Mouse (Mus musculus) left cerebral cortex, adult 11 months (tissue): Measurements from ENCODE around the gene Grifin.

Experiments used
- DNase-seq: peaks from one replicate; pipeline ENCODE4 v3.0.0; 2022; ENCODE audit warnings: low spot score

Grifin gene

GRCm38 (mm10) chr5:140564896-140565295 lies at the start of gene Grifin:
TSS of gene Grifin (minus strand) at chr5:140565071.
- no peak for DNase-seq

GRCm38 (mm10) chr5:140614141-140614540 lies 49.3 kb upstream of the Grifin start:
- DNase-seq: no peak

GRCm38 (mm10) chr5:140612191-140612590 lies 47.3 kb upstream of the Grifin start:
- DNase-seq: no peak

GRCm38 (mm10) chr5:140611611-140612185 lies 46.8 kb upstream of the Grifin start:
- DNase-seq: no peak

GRCm38 (mm10) chr5:140611021-140611583 lies 46.2 kb upstream of the Grifin start:
- no peak for DNase-seq

- DNase-seq: no peak
Measured at GRCm38 (mm10) chr5:140610273-140611011, 45.6 kb upstream of the Grifin start.

GRCm38 (mm10) chr5:140609511-140610272 lies 44.8 kb upstream of the Grifin start:
- DNase-seq: no peak

- DNase-seq: no peak
Measured at GRCm38 (mm10) chr5:140608634-140609015, 43.8 kb upstream of the Grifin start.

GRCm38 (mm10) chr5:140607836-140608633 lies 43.2 kb upstream of the Grifin start:
- no peak for DNase-seq

- DNase-seq: no peak
Measured at GRCm38 (mm10) chr5:140607001-140607835, 42.3 kb upstream of the Grifin start, which contains the start of gene Lfng. TSS of gene Lfng (plus strand) at chr5:140607320.

- no peak for DNase-seq
Measured at GRCm38 (mm10) chr5:140606386-140606785, 41.5 kb upstream of the Grifin start.

- DNase-seq: no peak
Measured at GRCm38 (mm10) chr5:140605228-140605627, 40.4 kb upstream of the Grifin start.

- DNase-seq: no peak
Measured at GRCm38 (mm10) chr5:140604386-140604785, 39.5 kb upstream of the Grifin start.

- no peak for DNase-seq
Measured at GRCm38 (mm10) chr5:140602540-140602939, 37.7 kb upstream of the Grifin start.

GRCm38 (mm10) chr5:140601712-140602111 lies 36.8 kb upstream of the Grifin start:
- no peak for DNase-seq

- no peak for DNase-seq
Measured at GRCm38 (mm10) chr5:140599939-140600338, 35.1 kb upstream of the Grifin start.

GRCm38 (mm10) chr5:140597787-140598186 lies 32.9 kb upstream of the Grifin start:
- no peak for DNase-seq

- DNase-seq: no peak
Measured at GRCm38 (mm10) chr5:140596927-140597588, 32.2 kb upstream of the Grifin start.

- no peak for DNase-seq
Measured at GRCm38 (mm10) chr5:140596426-140596825, 31.6 kb upstream of the Grifin start.

GRCm38 (mm10) chr5:140594846-140595245 lies 30.0 kb upstream of the Grifin start:
- DNase-seq: no peak
